Comparison of ENCODE assay signal across 15 mouse cellular contexts in the genomic region with DNA sequence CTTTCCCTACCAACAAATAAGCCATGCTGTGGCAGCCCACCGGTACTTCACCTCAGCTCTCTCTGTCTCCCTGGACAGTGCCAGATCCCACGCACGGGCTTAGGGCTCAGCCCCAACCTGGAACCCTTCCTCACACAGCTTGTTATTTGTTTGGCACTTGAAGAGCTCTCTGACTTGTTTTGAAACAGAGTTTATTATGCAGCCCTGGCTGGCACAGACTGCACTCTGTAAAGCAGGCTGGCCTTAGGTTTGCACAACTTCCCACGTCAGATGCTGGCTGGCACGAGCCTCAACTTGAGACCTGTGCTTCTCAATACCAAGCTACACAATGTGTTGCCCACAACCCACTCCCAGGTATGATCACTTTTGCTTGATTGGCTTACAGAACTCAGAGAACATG. TPM values are rescaled to one million over a fixed set of nuclear protein-coding genes. Genes with fewer than 3 reads are reported as not detected.
DNase-seq lines count a peak whose midpoint lies in the region; ATAC-seq and TF ChIP-seq lines count a peak whose summit lies in the region.
"Had no signal": no experiment of that assay in that cellular context is flagged by ENCODE, and none has a peak within 500 bp of the region (broad histone marks: within the 10 kb centered on the region; RNA-seq: fewer than 3 reads in every experiment).

No protein-coding gene starts in this region.

- no peak overlapping the region for H3K4me2 ChIP-seq in hindbrain, embryonic 15.5 days
- H3K4me2 ChIP-seq in hindbrain, embryonic 11.5 days (replicated peaks; ENCODE audit: low read depth, low read length), result no peak overlapping the region
- no peak overlapping the region for H3K4me2 ChIP-seq in liver, postnatal 0 days (ENCODE audit: low read depth, low read length)
- no peak overlapping the region for H3K4me2 ChIP-seq in liver, embryonic 12.5 days
- H3K4me2 ChIP-seq: limb, embryonic 12.5 days had no signal

- no peaks in the 10 kb centered on the region for H3K36me3 ChIP-seq in hindbrain, embryonic 15.5 days
- H3K36me3 ChIP-seq in hindbrain, embryonic 11.5 days (ENCODE audit: control insufficient read depth, insufficient read depth, low read length), result no peaks in the 10 kb centered on the region
- H3K36me3 ChIP-seq in liver, postnatal 0 days (replicated peaks; ENCODE audit: insufficient read depth, low read length), result no peaks in the 10 kb centered on the region; the same call in 1 of the 2 replicates
- H3K36me3 ChIP-seq in liver, embryonic 12.5 days, result no peaks in the 10 kb centered on the region
- H3K36me3 ChIP-seq: limb, embryonic 12.5 days had no signal

- no peak overlapping the region for H3K9ac ChIP-seq in hindbrain, embryonic 15.5 days
- no peak overlapping the region for H3K9ac ChIP-seq in hindbrain, embryonic 11.5 days (ENCODE audit: low read depth, low read length)
- H3K9ac ChIP-seq in liver, postnatal 0 days (replicated peaks), result no peak overlapping the region
- H3K9ac ChIP-seq in liver, embryonic 12.5 days, result no peak overlapping the region
- H3K9ac ChIP-seq: limb, embryonic 12.5 days had no signal

- DNase-seq in hindbrain, embryonic 11.5 days (ENCODE audit: low spot score), result no peak
- peak; percentile 40 for DNase-seq in liver, postnatal 0 days
- DNase-seq in adrenal gland, postnatal 36 days, result peak; percentile 51 to 60
- DNase-seq in fibroblast of lung, adult 2 months (ENCODE audit: low read depth), result peak; percentile 53
- DNase-seq in B cell, adult 2 months, result no peak
- no peak for DNase-seq in spleen, adult 18-20 months
- DNase-seq: cerebellum, adult 9-10 months; midbrain, embryonic 14.5 days; thymus, adult 18-20 months had no signal

- H3K9me3 ChIP-seq in hindbrain, embryonic 15.5 days, result no peaks in the 10 kb centered on the region
- H3K9me3 ChIP-seq in hindbrain, embryonic 11.5 days (ENCODE audit: control insufficient read depth, low read length), result no peaks in the 10 kb centered on the region
- H3K9me3 ChIP-seq in liver, postnatal 0 days (ENCODE audit: low read length), result no peaks in the 10 kb centered on the region
- H3K9me3 ChIP-seq in liver, embryonic 12.5 days (replicated peaks), result no peaks in the 10 kb centered on the region
- H3K9me3 ChIP-seq: embryonic facial prominence, embryonic 10.5 days; limb, embryonic 12.5 days had no signal

- no peak overlapping the region for H3K27ac ChIP-seq in hindbrain, embryonic 15.5 days (replicated peaks)
- no peak overlapping the region for H3K27ac ChIP-seq in hindbrain, embryonic 11.5 days (ENCODE audit: low read depth, low read length)
- H3K27ac ChIP-seq in liver, postnatal 0 days (ENCODE audit: low read depth), result peak overlapping the region; percentile 60; the same call in 1 of the 2 replicates
- no peak overlapping the region for H3K27ac ChIP-seq in liver, embryonic 12.5 days
- H3K27ac ChIP-seq: embryonic facial prominence, embryonic 10.5 days; limb, embryonic 12.5 days had no signal

- TF ChIP-seq EP300 in liver, postnatal 0 days (IDR thresholded peaks at IDR 0.05; ENCODE audit: low read depth), result no peak

- peaks cover 3% of the 10 kb centered on the region; the same call in 1 of the 2 replicates for H3K4me1 ChIP-seq in hindbrain, embryonic 15.5 days (replicated peaks)
- no peaks in the 10 kb centered on the region for H3K4me1 ChIP-seq in hindbrain, embryonic 11.5 days (replicated peaks; ENCODE audit: control insufficient read depth, insufficient read depth, low read length)
- peaks cover 10% of the 10 kb centered on the region; the same call in 1 of the 2 replicates for H3K4me1 ChIP-seq in liver, postnatal 0 days (ENCODE audit: insufficient read depth)
- H3K4me1 ChIP-seq in liver, embryonic 12.5 days, result 0 out of 2 replicates have a peak, but pooled peaks cover 6% of the 10 kb centered on the region
- H3K4me1 ChIP-seq: embryonic facial prominence, embryonic 10.5 days had no signal

- 67% methylated on average over 5 of the region's 5 CpGs for WGBS in hindbrain, embryonic 15.5 days
- WGBS in hindbrain, embryonic 11.5 days, result 92% methylated on average over 5 of the region's 5 CpGs
- WGBS in liver, postnatal 0 days (ENCODE audit: insufficient replicate concordance), result 68% methylated on average over 5 of the region's 5 CpGs
- WGBS in liver, embryonic 12.5 days (ENCODE audit: insufficient replicate concordance), result 73% methylated on average over 5 of the region's 5 CpGs

- no peak for TF ChIP-seq CTCF in liver, postnatal 0 days (IDR thresholded peaks at IDR 0.05; ENCODE audit: low read depth)

- H3K27me3 ChIP-seq in hindbrain, embryonic 15.5 days, result no peaks in the 10 kb centered on the region
- H3K27me3 ChIP-seq in hindbrain, embryonic 11.5 days (ENCODE audit: control insufficient read depth, insufficient read depth, low read length), result no peaks in the 10 kb centered on the region
- no peaks in the 10 kb centered on the region for H3K27me3 ChIP-seq in liver, postnatal 0 days (ENCODE audit: insufficient read depth, low read length)
- no peaks in the 10 kb centered on the region for H3K27me3 ChIP-seq in liver, embryonic 12.5 days (replicated peaks)
- H3K27me3 ChIP-seq: limb, embryonic 12.5 days; Patski had no signal

- ATAC-seq in hindbrain, embryonic 15.5 days (ENCODE audit: low FRiP score, low read depth), result peak; percentile 51; the same call in 1 of the 2 replicates
- ATAC-seq in hindbrain, embryonic 11.5 days (ENCODE audit: low FRiP score), result no peak
- peak; percentile 85 for ATAC-seq in liver, postnatal 0 days
- no peak for ATAC-seq in liver, embryonic 12.5 days
- ATAC-seq: intestine, embryonic 16.5 days; Patski had no signal

- no peak overlapping the region for H3K4me3 ChIP-seq in hindbrain, embryonic 15.5 days
- no peak overlapping the region for H3K4me3 ChIP-seq in hindbrain, embryonic 11.5 days (ENCODE audit: low read depth, low read length)
- no peak overlapping the region for H3K4me3 ChIP-seq in liver, postnatal 0 days (ENCODE audit: low read depth, low read length)
- H3K4me3 ChIP-seq in liver, embryonic 12.5 days, result no peak overlapping the region
- H3K4me3 ChIP-seq: embryonic facial prominence, embryonic 10.5 days; limb, embryonic 12.5 days had no signal

RNA-seq across cellular contexts. Expression of a gene that starts 53.8 kb away (rescaled TPM):
- 30.3 and 30.5 TPM in 2 replicates for polyA plus RNA-seq in hindbrain, embryonic 15.5 days (2015; fragmentation: Nextera tagmentation; extraction: Ambion mirVana)
- polyA plus RNA-seq in hindbrain, embryonic 11.5 days (2014; fragmentation: Nextera tagmentation; extraction: Ambion mirVana), result 56.0 and 57.0 TPM in 2 replicates
- 5.6 and 5.9 TPM in 2 replicates for polyA plus RNA-seq in liver, postnatal 0 days (2015; fragmentation: Nextera tagmentation; extraction: Ambion mirVana)
- 15.3 and 16.7 TPM in 2 replicates for polyA plus RNA-seq in liver, embryonic 12.5 days (2016; fragmentation: Nextera tagmentation; extraction: Ambion mirVana)
- 10 to 100 TPM; 29.3 to 34.5 TPM for total RNA-seq in adrenal gland, postnatal 36 days (2021)

Comparison
In these comparisons a context has a peak if more than half of its experiments do, and no peak if none do; other contexts are left out.
1. ATAC-seq: peak in hindbrain, embryonic 15.5 days (single experiment) and liver, postnatal 0 days (single experiment); none in hindbrain, embryonic 11.5 days (single experiment) and liver, embryonic 12.5 days (single experiment).
2. DNase-seq: peak in liver, postnatal 0 days (single experiment), adrenal gland, postnatal 36 days (2 of 2) and fibroblast of lung, adult 2 months (single experiment); none in hindbrain, embryonic 11.5 days (single experiment), B cell, adult 2 months (0 of 2) and spleen, adult 18-20 months (0 of 2).